ENCODE assay signal across 12 mouse cellular contexts in the genomic region with DNA sequence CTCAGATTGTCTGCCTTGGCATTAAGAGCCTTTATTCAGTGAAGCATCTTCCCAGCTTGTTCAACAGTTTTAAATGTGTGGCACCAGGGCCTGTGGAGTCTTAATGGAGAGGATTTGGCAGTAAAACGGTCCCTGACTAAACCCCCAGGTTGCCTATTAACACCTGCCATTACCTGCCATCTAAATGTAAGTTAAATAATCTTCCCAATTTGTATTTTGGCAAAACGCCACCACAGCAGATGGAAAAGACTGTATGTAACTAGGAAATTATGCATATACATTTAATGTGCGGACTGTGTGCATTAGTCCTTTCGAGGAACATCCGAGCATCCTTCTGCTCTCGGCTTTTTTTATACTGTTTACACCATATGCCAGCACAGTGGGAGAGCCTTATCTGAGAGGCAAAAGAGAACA.
DNase-seq lines count a peak whose midpoint lies in the region; ATAC-seq lines count a peak whose summit lies in the region.
"Had no signal": no experiment of that assay in that cellular context is flagged by ENCODE, and none has a peak within 500 bp of the region (broad histone marks: within the 10 kb centered on the region; RNA-seq: fewer than 3 reads in every experiment).

No protein-coding gene starts in this region.

- no peak for ATAC-seq in monocyte, adult 5-6 weeks (replicated peaks; ENCODE audit: insufficient number of reproducible peaks, low FRiP score, low TSS enrichment, poor library complexity, severe bottlenecking)
- ATAC-seq in kidney, embryonic 16.5 days (ENCODE audit: low FRiP score, low TSS enrichment): no peak

- H3K4me2 ChIP-seq in kidney, embryonic 16.5 days (replicated peaks; ENCODE audit: low read depth, low read length): no peak overlapping the region
- H3K4me2 ChIP-seq: embryonic facial prominence, embryonic 13.5 days; kidney, embryonic 15.5 days had no signal

- WGBS in kidney, embryonic 16.5 days: 78% methylated on average over 6 of the region's 6 CpGs

- H3K9me3 ChIP-seq in kidney, embryonic 16.5 days (ENCODE audit: low read length): no peaks in the 10 kb centered on the region
- H3K9me3 ChIP-seq: embryonic facial prominence, embryonic 13.5 days; kidney, embryonic 15.5 days had no signal

- H3K9ac ChIP-seq in kidney, embryonic 16.5 days (replicated peaks; ENCODE audit: low read length): no peak overlapping the region
- H3K9ac ChIP-seq: embryonic facial prominence, embryonic 13.5 days; kidney, embryonic 15.5 days had no signal

- no peaks in the 10 kb centered on the region for H3K4me1 ChIP-seq in kidney, embryonic 16.5 days (ENCODE audit: insufficient read depth, low read length)
- H3K4me1 ChIP-seq: embryonic facial prominence, embryonic 13.5 days; kidney, embryonic 15.5 days had no signal

- no peaks in the 10 kb centered on the region for H3K36me3 ChIP-seq in kidney, embryonic 16.5 days (ENCODE audit: insufficient read depth, low read length)
- H3K36me3 ChIP-seq: embryonic facial prominence, embryonic 13.5 days; kidney, embryonic 15.5 days had no signal

- H3K4me3 ChIP-seq in kidney, embryonic 16.5 days (ENCODE audit: low read length): no peak overlapping the region
- H3K4me3 ChIP-seq: embryonic facial prominence, embryonic 13.5 days; kidney, embryonic 15.5 days had no signal

- peak; percentile 59 for DNase-seq in right cerebral cortex, adult 18-20 months
- DNase-seq in right cerebral cortex, postnatal 4 days: no peak
- peak; percentile 49 to 78 for DNase-seq in cerebellum, postnatal 14 days
- DNase-seq in left cerebral cortex, adult 8-10 months (ENCODE audit: low spot score in 2 of 2): peak; percentile 21 to 67
- peak; percentile 73 for DNase-seq in telencephalon, adult 2 months (ENCODE audit: low read depth, low spot score)
- no peak for DNase-seq in heart, postnatal 14 days
- DNase-seq: gastrocnemius, postnatal 14 days; lung, adult 18-20 months had no signal

- H3K27ac ChIP-seq in kidney, embryonic 16.5 days (ENCODE audit: low read length): no peak overlapping the region
- H3K27ac ChIP-seq: embryonic facial prominence, embryonic 13.5 days; kidney, embryonic 15.5 days had no signal

- H3K27me3 ChIP-seq in kidney, embryonic 16.5 days (ENCODE audit: insufficient read depth, low read length): no peaks in the 10 kb centered on the region
- H3K27me3 ChIP-seq: embryonic facial prominence, embryonic 13.5 days; kidney, embryonic 15.5 days had no signal

- intact Hi-C loops in heart, postnatal 14 days (cut with DNase I): no loop called here

Comparison
In these comparisons a context has a peak if more than half of its experiments do, and no peak if none do; other contexts are left out.
1. DNase-seq: peak in right cerebral cortex, adult 18-20 months (single experiment), cerebellum, postnatal 14 days (2 of 2), left cerebral cortex, adult 8-10 months (2 of 2) and telencephalon, adult 2 months (single experiment); none in right cerebral cortex, postnatal 4 days (single experiment) and heart, postnatal 14 days (0 of 2).